In the genomic region with DNA sequence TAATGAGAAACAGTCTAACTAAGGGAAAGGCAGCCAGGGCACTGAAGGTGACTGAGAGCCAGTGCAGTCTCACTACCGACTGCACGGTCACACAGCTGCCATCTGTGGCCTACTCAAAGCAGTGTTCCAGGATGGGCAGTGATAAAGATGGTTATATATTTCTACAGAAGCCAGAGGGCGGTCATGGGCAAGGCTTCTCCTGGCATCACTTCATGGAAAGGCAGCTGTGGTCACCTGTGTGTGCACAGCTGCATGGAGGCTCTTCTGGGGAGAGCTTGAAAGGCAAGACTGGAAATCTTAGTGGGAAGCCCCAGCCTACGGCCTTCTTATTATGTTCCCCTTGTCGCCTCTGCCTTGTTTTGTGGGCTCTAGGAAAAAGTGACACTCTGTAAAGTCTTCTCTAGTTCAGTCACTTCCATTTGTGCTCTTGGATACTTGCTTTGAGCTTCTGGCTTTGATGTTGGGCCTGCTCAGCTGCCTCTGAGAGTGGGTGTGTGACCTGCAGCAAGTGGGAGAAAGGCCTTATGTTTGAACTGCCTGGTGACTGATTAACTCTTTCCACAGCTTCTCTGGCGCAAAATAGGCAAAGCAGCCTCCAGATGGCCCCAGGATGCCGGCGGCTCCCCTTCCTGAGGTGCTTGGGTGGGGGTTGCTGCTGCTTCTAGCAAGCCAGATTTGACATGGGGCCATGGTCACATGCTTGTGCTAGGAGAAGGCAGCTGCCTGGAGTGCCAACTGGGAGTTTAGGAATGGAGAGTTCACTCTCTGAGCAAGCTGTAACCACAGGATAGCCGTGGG, we compare ENCODE assay signal across 11 mouse cellular contexts.
DNase-seq lines count a peak whose midpoint lies in the region; ATAC-seq and TF ChIP-seq lines count a peak whose summit lies in the region.
"Had no signal": no experiment of that assay in that cellular context is flagged by ENCODE, and none has a peak within 500 bp of the region (broad histone marks: within the 10 kb centered on the region; RNA-seq: fewer than 3 reads in every experiment).

No protein-coding gene starts in this region.

- no peaks in the 10 kb centered on the region for H3K36me3 ChIP-seq in lung, postnatal 0 days (ENCODE audit: insufficient read depth, low read length)
- H3K36me3 ChIP-seq in kidney, embryonic 15.5 days: no peaks in the 10 kb centered on the region
- H3K36me3 ChIP-seq in stomach, postnatal 0 days (ENCODE audit: control insufficient read depth, insufficient read depth, low read length): no peaks in the 10 kb centered on the region
- no peaks in the 10 kb centered on the region for H3K36me3 ChIP-seq in midbrain, embryonic 15.5 days (replicated peaks)
- H3K36me3 ChIP-seq: midbrain, embryonic 13.5 days had no signal

- no peaks in the 10 kb centered on the region; the same call in 1 of the 2 replicates for H3K4me1 ChIP-seq in lung, postnatal 0 days (ENCODE audit: insufficient read depth, low read depth, low read length)
- H3K4me1 ChIP-seq in kidney, embryonic 15.5 days: peaks cover 15% of the 10 kb centered on the region
- no peaks in the 10 kb centered on the region for H3K4me1 ChIP-seq in stomach, postnatal 0 days (replicated peaks; ENCODE audit: control insufficient read depth, insufficient read depth)
- H3K4me1 ChIP-seq in midbrain, embryonic 15.5 days: no peaks in the 10 kb centered on the region
- H3K4me1 ChIP-seq: midbrain, embryonic 13.5 days had no signal

- H3K4me3 ChIP-seq in lung, postnatal 0 days (ENCODE audit: low read depth, low read length): no peak overlapping the region
- H3K4me3 ChIP-seq in kidney, embryonic 15.5 days (replicated peaks): no peak overlapping the region
- H3K4me3 ChIP-seq in stomach, postnatal 0 days (ENCODE audit: low read depth, low read length): no peak overlapping the region
- no peak overlapping the region for H3K4me3 ChIP-seq in midbrain, embryonic 15.5 days
- H3K4me3 ChIP-seq: midbrain, embryonic 13.5 days had no signal

- no peaks in the 10 kb centered on the region for H3K27me3 ChIP-seq in lung, postnatal 0 days (replicated peaks; ENCODE audit: insufficient read depth, low read length)
- H3K27me3 ChIP-seq in kidney, embryonic 15.5 days: no peaks in the 10 kb centered on the region
- no peaks in the 10 kb centered on the region for H3K27me3 ChIP-seq in stomach, postnatal 0 days (ENCODE audit: control insufficient read depth, insufficient read depth, low read length)
- H3K27me3 ChIP-seq in midbrain, embryonic 15.5 days (replicated peaks): no peaks in the 10 kb centered on the region
- H3K27me3 ChIP-seq: midbrain, embryonic 13.5 days had no signal

- H3K9me3 ChIP-seq in lung, postnatal 0 days (ENCODE audit: low read length): no peaks in the 10 kb centered on the region
- no peaks in the 10 kb centered on the region for H3K9me3 ChIP-seq in kidney, embryonic 15.5 days (replicated peaks)
- no peaks in the 10 kb centered on the region for H3K9me3 ChIP-seq in stomach, postnatal 0 days (ENCODE audit: control insufficient read depth, low read length)
- no peaks in the 10 kb centered on the region for H3K9me3 ChIP-seq in midbrain, embryonic 15.5 days
- H3K9me3 ChIP-seq: midbrain, embryonic 13.5 days had no signal

- DNase-seq in frontal cortex, postnatal 36 days (ENCODE audit: low spot score in 2 of 2): no peak
- peak; percentile 27 for DNase-seq in lung, postnatal 10 days
- no peak for DNase-seq in lung, postnatal 0 days (ENCODE audit: low spot score)
- DNase-seq in stomach, postnatal 0 days (ENCODE audit: low spot score): peak; percentile 25
- DNase-seq: gastrocnemius, postnatal 25 days; right cerebral cortex, postnatal 4 days had no signal

- no peak overlapping the region for H3K4me2 ChIP-seq in lung, postnatal 0 days (replicated peaks; ENCODE audit: low read depth, low read length)
- no peak overlapping the region for H3K4me2 ChIP-seq in kidney, embryonic 15.5 days
- H3K4me2 ChIP-seq in stomach, postnatal 0 days (replicated peaks; ENCODE audit: low read depth): no peak overlapping the region
- no peak overlapping the region for H3K4me2 ChIP-seq in midbrain, embryonic 15.5 days
- H3K4me2 ChIP-seq: midbrain, embryonic 13.5 days had no signal

- WGBS in lung, postnatal 0 days: 29% methylated on average over 9 of the region's 9 CpGs
- WGBS in kidney, embryonic 15.5 days: 27% methylated on average over 9 of the region's 9 CpGs
- 34% methylated on average over 9 of the region's 9 CpGs for WGBS in stomach, postnatal 0 days
- WGBS in midbrain, embryonic 15.5 days: 56% methylated on average over 9 of the region's 9 CpGs

- TF ChIP-seq CTCF in lung, postnatal 0 days (IDR thresholded peaks at IDR 0.05): no peak; the same call in 1 of the 2 replicates
- TF ChIP-seq CTCF in stomach, postnatal 0 days (IDR thresholded peaks at IDR 0.05; ENCODE audit: low read depth): peak; percentile 40

- no peak for TF ChIP-seq EP300 in lung, postnatal 0 days (IDR thresholded peaks at IDR 0.05)
- no peak for TF ChIP-seq EP300 in stomach, postnatal 0 days (optimal IDR thresholded peaks at IDR 0.05)

- H3K27ac ChIP-seq in lung, postnatal 0 days (ENCODE audit: low read length): no peak overlapping the region
- H3K27ac ChIP-seq in kidney, embryonic 15.5 days: peak overlapping the region; percentile 84
- H3K27ac ChIP-seq in stomach, postnatal 0 days (replicated peaks): no peak overlapping the region
- no peak overlapping the region for H3K27ac ChIP-seq in midbrain, embryonic 15.5 days
- H3K27ac ChIP-seq: midbrain, embryonic 13.5 days had no signal

- H3K9ac ChIP-seq in lung, postnatal 0 days (replicated peaks; ENCODE audit: low read depth): no peak overlapping the region
- no peak overlapping the region for H3K9ac ChIP-seq in kidney, embryonic 15.5 days
- H3K9ac ChIP-seq in stomach, postnatal 0 days (ENCODE audit: low read length): no peak overlapping the region; the same call in 1 of the 2 replicates
- H3K9ac ChIP-seq in midbrain, embryonic 15.5 days: no peak overlapping the region
- H3K9ac ChIP-seq: midbrain, embryonic 13.5 days had no signal

- peak; percentile 21; the same call in 1 of the 2 replicates for ATAC-seq in frontal cortex, adult (ENCODE audit: low TSS enrichment)
- ATAC-seq in lung, postnatal 0 days: no peak
- ATAC-seq in kidney, embryonic 15.5 days (replicated peaks; ENCODE audit: low FRiP score): peak; percentile 86
- no peak for ATAC-seq in stomach, postnatal 0 days (ENCODE audit: low FRiP score, low TSS enrichment)
- no peak for ATAC-seq in erythroblast, adult 5-6 weeks (replicated peaks; ENCODE audit: low FRiP score, poor library complexity, severe bottlenecking)
- ATAC-seq in midbrain, embryonic 15.5 days (replicated peaks): no peak
- ATAC-seq: midbrain, embryonic 13.5 days had no signal

Comparison
In these comparisons a context has a peak if more than half of its experiments do, and no peak if none do; other contexts are left out.
1. DNase-seq: peak in lung, postnatal 10 days (single experiment) and stomach, postnatal 0 days (single experiment); none in frontal cortex, postnatal 36 days (0 of 2) and lung, postnatal 0 days (single experiment).
2. ATAC-seq: peak in frontal cortex, adult (single experiment) and kidney, embryonic 15.5 days (single experiment); none in lung, postnatal 0 days (single experiment), stomach, postnatal 0 days (single experiment), erythroblast, adult 5-6 weeks (single experiment) and midbrain, embryonic 15.5 days (single experiment).